Mouse (Mus musculus): Measurements from ENCODE around the gene Noct.

DNA sequence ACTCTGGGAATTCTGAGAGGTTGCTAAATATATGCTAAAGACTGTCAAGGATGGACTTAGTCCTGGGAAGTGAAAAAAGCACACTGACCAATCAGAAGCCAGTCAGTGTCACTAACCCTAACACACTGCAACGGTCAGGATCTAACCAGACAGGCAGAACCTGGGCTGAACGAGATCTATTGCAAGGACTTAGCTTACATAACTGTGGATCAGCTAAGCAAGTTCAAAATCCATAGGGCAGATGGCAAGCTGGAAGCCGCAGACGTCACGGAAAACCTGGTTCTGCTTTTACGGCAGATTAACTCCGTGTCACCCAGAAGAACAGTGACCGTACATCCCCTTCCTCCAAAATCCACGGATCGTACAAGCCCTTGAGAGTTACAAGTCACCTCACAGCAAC, 39.5 kb upstream of the Noct start:
- TF ChIP-seq CTCF (IDR thresholded peaks at IDR 0.05; ENCODE audit: borderline replicate concordance, extremely low read depth, insufficient read depth, insufficient read length) (no peak), POLR2A (IDR thresholded peaks at IDR 0.05; ENCODE audit: borderline replicate concordance, extremely low read depth, insufficient read depth, insufficient read length, poor library complexity, severe bottlenecking) (no peak)
